Mouse (Mus musculus): Measurements from ENCODE around the gene Bag5.
"Not testable (repeated sequence)": the region's sequence is repeated elsewhere in the genome, so short reads cannot be mapped to it uniquely, and the experiment has no call there.

Gene Bag5

GRCm38 (mm10) chr12:111736676-111737075 is 23.6 kb upstream of the Bag5 start:
- not testable (repeated sequence) for DNase-seq (ENCODE audit: low spot score)

DNA sequence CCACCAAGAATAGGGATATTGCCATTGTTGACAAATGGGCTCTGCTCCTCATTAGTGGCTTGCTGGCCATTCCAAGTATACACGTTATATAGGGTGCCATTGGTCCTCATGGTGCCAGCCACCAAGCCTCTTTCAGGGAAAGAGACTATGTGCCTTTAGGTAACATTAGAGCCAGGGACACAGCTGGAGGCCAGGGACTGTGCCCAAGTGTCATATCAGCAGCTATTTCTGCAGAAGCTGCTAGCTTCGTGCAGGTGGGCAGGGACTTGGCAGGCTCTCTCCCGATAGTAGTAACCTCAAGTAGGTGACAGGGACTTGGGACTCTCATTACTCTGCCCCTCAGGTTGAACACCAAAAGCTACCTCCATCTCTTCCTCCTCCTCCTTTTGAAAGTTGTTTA is 21.9 kb upstream of the Bag5 start:
- no peak for DNase-seq (ENCODE audit: low spot score)

GRCm38 (mm10) chr12:111732921-111733320 is 19.9 kb upstream of the Bag5 start:
- no peak for DNase-seq (ENCODE audit: low spot score)

- peak; percentile 94 for DNase-seq (ENCODE audit: low spot score)
These were observed 19.1 kb upstream of the Bag5 start for GRCm38 (mm10) chr12:111731822-111732807.

GRCm38 (mm10) chr12:111727956-111728355 is 14.9 kb upstream of the Bag5 start:
- no peak for DNase-seq (ENCODE audit: low spot score)

DNA sequence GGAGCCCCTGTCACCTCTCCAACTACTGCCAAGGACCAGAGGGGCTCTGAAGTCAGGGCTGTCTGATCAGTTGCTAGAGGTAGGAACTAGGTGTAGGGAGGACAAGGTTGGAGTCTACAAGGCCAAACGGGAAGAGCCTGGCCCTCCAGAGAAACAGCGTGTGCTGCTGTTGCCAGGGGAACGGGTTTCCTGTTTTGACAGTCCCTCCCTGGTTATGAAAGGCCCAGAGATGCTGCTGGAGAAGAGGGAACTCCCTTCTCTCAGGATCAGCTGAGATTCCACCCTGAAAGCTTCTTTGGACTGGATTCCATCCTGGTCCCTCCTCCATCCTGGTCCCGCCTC is 13.0 kb upstream of the Bag5 start:
- DNase-seq (ENCODE audit: low spot score), result no peak

GRCm38 (mm10) chr12:111725338-111726121 is 12.5 kb upstream of the Bag5 start:
- DNase-seq (ENCODE audit: low spot score), result no peak

- peak; percentile 40 for DNase-seq (ENCODE audit: low spot score)
These were observed 11.7 kb upstream of the Bag5 start for GRCm38 (mm10) chr12:111724638-111725337.

DNA sequence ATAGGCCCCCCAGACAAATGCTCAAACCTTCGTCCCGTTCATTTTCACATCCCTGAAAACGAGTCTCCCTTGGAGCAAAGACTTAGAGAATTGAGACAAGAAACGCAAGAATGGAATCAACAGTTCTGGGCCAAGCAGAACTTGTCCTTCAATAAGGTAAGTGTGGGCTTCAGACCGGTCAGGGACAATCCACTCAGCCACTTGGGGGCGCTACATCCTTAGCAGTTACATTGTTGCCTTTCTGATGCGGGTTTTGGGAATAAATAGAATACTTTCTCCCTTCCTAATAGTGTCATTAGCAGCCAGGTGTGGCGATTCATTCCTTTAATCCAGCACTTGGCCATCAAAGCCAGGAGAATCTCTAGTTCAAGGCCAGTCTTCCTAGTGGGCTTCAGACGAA is 9.6 kb upstream of the Bag5 start:
- peak; percentile 48 for DNase-seq (ENCODE audit: low spot score)

- DNase-seq (ENCODE audit: low spot score), result no peak
These were observed 7.2 kb upstream of the Bag5 start for GRCm38 (mm10) chr12:111720222-111720621.

DNA sequence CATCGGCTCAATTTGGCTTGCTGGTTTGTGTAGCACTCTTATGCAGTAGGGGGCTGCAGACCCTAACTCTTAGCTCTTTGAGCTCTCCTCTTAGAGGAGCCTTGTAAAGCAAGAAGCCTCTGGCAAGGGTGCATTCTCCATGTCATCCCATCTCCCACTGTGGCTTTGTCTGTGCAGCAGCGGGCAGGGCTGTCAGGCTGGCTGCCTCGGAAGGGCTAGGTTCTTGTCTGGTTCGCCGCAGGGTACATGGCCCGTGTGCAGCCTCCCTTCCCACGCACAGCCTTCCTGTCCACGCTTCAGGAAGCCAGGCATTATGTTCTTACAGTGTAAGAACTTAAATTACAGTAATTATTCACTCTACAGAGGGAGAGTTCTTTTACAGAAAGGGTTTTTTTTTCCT is 5.6 kb upstream of the Bag5 start:
- no peak for DNase-seq (ENCODE audit: low spot score)

GRCm38 (mm10) chr12:111716505-111716904 is 3.4 kb upstream of the Bag5 start:
- DNase-seq (ENCODE audit: low spot score), result no peak

- DNase-seq (ENCODE audit: low spot score), result not testable (repeated sequence)
These were observed 823 bp upstream of the Bag5 start for GRCm38 (mm10) chr12:111713880-111714279.

DNA sequence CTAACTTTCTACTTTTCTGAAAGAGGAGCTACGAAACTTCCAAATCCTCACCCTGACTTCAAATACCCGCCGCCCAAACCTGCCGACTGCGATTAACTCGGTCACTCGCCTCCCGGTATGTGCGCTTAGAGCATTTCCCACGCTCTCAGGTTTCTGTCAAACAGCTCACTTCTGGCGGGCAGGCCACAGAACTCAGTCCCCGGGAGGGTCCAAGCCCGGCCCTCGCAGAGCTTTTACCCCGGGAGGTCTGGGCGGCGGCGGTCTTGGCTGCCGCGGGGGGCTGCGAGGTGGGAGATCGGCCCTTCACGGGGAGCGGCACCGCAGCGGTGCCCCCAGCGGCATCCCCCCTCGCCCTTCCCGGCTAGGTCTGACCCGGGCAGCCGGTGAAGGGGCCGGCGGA is 581 bp downstream of the Bag5 start:
- peak; percentile 55 for DNase-seq (ENCODE audit: low spot score)

GRCm38 (mm10) chr12:111710091-111710490 is 3.0 kb downstream of the Bag5 start:
- no peak for DNase-seq (ENCODE audit: low spot score)

GRCm38 (mm10) chr12:111708181-111708580 is 4.9 kb downstream of the Bag5 start:
- no peak for DNase-seq (ENCODE audit: low spot score)

DNA sequence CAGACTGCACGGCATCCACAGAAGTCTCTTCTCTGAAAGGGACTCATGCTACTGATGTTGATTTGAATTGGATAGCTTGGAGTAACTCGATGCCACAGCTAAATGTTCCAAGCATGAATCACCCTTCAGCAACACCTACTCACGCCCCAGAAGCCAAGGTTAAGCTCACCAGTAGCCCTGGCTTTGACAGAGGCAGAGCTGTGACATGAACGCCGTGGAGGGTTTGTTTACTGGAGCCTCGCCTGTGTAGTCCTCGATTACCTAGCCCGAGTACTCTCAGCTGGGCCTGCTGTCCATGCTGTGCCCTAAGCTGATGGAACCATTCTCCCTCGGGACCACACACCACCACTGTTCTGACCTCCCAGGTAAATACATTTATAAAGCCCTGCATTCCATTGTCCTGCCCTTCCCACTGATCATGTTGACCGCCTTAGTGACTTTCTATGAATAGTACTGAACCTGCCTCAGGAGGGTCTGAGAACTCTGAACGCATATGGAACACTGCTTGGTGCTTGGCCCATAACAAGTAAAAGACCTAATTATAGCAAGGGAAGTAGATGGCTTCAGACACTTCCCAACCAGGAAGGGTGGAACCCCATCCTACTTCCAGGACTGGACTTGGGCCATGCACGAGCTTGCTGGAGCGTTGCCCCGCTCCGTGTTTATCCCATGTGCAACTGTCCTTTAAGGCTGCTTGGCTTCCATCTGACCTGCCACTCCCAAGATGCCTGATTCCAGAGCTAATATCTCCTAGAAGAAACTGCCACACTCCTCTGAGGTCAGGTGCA is 7.7 kb downstream of the Bag5 start:
- DNase-seq (ENCODE audit: low spot score), result no peak

DNA sequence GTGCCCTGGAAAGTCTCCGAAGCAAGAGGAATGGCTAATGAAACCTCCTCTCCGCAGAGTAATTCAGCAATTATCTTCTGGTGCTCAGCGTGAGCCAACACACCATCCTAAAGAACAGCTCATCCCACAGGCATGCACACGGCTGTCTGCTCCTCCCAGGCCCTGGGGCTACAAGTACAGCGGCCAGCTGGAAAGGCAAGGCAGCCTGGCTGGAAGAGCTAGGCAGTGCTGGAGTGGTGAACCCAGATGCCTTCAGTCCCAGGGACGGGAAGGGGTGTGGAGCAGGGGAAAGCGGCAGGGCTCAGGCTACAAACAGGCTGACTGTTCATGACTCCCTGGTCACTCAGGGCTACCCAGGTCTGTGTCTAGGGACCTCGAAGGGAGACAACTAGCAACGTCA is 8.4 kb downstream of the Bag5 start:
- no peak for DNase-seq (ENCODE audit: low spot score)

GRCm38 (mm10) chr12:111703301-111703700 is 9.8 kb downstream of the Bag5 start:
- DNase-seq (ENCODE audit: low spot score), result no peak

- DNase-seq (ENCODE audit: low spot score), result no peak
These were observed 12.1 kb downstream of the Bag5 start for GRCm38 (mm10) chr12:111700920-111701458.

DNA sequence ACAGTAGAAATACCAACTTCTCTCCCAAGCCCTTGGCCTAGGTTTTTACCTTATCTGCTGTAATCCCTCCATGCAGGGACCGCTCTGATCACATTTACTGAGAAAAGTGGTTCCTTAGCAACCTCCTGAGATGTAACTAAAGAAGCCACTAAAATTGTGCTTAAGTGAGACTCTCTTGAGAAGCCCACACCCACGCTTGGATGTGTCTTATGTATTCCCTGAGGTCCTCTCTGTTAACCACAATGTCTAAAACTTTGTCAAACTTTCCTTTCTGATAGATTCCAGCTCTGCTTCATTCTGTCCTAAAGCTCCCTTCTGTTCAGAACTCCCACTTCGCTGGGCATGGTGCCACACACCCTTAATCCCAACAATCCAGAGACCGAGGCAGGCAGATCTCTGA is 13.5 kb downstream of the Bag5 start:
- DNase-seq (ENCODE audit: low spot score), result no peak
